Mouse (Mus musculus): ENCODE results near the gene Fam172a.

Gene Fam172a

DNA sequence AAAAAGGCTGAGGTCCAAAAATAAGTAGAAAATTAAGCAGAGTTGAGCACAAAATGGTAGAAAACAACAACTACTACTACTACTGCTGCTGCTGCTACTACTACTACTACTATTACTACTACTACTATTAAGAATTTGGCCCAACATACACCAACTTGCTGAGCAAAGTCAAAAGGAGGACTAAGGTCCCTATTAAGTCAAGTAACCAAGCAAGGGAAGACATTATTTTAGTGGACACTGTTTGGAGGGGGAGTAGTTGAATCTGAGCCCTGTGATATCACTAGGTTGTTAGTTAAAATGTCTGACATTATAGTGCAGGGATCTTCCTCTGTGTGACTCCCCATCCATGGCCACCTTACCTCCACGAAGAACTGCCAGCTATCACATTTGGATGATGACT is 476.2 kb downstream of the Fam172a start:
- DNase-seq (ENCODE audit: low read depth, low spot score): no peak

DNA sequence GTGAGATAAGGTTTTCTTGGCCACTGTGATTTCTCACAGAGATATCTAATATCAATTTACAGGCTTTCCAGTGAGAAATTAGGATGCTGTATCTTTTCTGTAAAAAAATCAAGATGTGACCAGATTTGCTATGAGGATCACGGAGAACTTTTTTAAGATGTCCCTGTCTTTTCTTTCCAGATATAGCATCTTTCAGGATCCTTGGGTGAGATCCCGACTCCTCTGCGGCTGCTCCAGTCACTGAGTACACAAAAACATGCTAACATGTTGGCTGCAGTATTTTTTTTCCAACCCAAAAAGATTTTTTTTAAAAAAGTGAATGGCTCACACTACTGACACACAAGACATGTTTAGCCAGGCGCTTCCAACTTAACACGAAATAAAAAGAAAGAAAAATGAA is 476.9 kb downstream of the Fam172a start:
- no peak for DNase-seq (ENCODE audit: low read depth, low spot score)

- no peak for DNase-seq (ENCODE audit: low read depth, low spot score)
These were observed 477.7 kb downstream of the Fam172a start for GRCm38 (mm10) chr13:78179312-78180097.

GRCm38 (mm10) chr13:78180261-78180660 is 478.4 kb downstream of the Fam172a start:
- no peak for DNase-seq (ENCODE audit: low read depth, low spot score)

GRCm38 (mm10) chr13:78181071-78181929 is 479.5 kb downstream of the Fam172a start:
- DNase-seq (ENCODE audit: low read depth, low spot score): no peak

DNA sequence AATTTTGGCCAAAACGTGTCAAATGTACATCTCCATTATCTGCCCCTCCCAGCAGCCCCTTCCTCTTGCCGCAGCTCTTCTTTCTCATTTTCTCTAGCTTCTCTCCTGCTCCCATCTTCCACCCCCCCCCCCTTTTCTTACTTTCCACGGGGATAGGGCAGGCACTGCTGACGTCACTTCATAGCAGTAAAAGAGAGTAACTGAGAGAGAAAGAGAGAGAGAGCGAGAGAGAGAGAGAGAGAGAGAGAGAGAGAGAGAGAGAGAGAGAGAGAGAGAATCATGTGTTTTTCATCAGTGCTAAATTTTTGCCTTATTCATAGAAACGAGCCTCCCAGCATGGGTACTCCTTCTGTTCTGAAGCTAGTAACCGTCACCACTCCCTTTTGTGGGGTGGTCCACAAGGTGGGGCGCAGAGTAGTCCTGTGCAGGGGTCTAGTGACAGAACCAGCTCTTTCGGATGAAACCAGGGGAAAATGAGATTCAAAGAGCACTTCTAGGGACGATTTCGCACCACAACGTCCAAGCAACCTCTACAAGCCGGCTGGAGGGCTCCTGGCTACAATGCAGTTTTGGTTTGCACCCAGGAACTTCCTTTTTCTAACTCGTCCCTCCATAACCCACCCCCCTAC is 480.2 kb downstream of the Fam172a start:
- no peak for DNase-seq (ENCODE audit: low read depth, low spot score)

GRCm38 (mm10) chr13:78183004-78183403 is 481.2 kb downstream of the Fam172a start:
- no peak for DNase-seq (ENCODE audit: low read depth, low spot score)

- no peak for DNase-seq (ENCODE audit: low read depth, low spot score)
These were observed 482.2 kb downstream of the Fam172a start for GRCm38 (mm10) chr13:78183986-78184385.

- DNase-seq (ENCODE audit: low read depth, low spot score): no peak
These were observed 483.1 kb downstream of the Fam172a start for GRCm38 (mm10) chr13:78184786-78185466.

DNA sequence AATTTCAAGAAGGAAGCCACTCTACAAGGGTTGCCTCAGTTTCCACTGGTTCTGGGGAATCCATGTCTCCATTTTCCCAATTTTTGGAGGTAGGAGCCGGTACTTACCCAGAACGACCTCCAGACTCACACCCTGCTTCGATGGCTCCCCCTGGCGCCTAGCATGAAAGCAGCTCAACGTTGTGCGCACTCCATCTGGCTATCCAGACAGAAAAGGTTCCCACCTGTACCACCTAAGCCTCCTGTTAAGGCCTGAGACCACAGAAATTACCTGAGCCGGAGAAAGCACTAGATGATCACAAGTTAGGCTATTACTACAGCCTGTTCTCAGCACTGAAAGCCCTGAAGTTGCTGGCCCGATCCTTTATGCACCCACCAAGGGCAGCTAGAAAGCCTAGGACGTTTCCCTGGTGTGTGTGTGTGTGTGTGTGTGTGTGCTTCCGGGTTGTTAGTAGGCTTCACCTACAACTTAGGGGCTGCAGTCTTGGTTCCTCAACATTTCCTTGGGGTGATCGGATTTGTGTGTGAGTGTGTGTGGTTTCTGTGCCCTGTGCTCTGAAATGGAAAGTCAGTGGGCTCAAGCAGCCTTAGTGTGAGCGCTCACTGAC is 484.6 kb downstream of the Fam172a start:
- no peak for DNase-seq (ENCODE audit: low read depth, low spot score)

GRCm38 (mm10) chr13:78187833-78188232 is 486.0 kb downstream of the Fam172a start:
- no peak for DNase-seq (ENCODE audit: low read depth, low spot score)

GRCm38 (mm10) chr13:78189586-78189985 is 487.8 kb downstream of the Fam172a start:
- no peak for DNase-seq (ENCODE audit: low read depth, low spot score)

- DNase-seq (ENCODE audit: low read depth, low spot score): no peak
These were observed 491.4 kb downstream of the Fam172a start for GRCm38 (mm10) chr13:78193211-78193610.

DNA sequence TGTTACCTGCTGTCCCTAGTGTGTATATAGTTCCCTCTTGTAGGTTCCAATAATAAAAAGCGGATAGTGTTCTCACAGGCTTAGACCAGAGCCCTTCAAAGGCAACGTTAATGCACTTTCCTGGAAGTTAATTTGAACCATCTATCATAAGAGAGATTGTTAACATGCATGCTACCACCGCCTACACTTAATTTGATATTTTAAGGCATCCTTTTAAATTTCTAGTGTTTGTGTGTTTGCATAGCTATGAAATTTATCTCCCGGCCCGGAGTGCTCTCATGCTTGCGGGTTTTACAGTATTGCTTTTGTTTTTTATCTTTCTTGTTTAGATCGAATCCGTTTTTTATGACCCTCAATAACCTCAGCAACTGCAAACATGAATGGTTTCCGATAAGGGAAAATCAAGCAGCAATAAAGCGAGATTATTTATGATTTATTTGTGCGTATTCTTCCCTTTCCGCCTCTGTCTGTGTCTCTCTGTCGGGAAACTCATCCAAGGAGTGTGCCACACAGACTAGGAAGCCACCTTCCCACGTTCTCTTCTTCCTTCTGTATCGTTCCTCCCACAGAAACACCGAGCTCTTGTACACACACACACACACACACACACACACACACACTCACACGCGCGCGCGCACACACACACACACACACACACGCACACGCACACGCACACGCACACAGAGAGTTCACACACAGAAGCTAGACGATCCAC is 492.5 kb downstream of the Fam172a start:
- no peak for DNase-seq (ENCODE audit: low read depth, low spot score)

DNA sequence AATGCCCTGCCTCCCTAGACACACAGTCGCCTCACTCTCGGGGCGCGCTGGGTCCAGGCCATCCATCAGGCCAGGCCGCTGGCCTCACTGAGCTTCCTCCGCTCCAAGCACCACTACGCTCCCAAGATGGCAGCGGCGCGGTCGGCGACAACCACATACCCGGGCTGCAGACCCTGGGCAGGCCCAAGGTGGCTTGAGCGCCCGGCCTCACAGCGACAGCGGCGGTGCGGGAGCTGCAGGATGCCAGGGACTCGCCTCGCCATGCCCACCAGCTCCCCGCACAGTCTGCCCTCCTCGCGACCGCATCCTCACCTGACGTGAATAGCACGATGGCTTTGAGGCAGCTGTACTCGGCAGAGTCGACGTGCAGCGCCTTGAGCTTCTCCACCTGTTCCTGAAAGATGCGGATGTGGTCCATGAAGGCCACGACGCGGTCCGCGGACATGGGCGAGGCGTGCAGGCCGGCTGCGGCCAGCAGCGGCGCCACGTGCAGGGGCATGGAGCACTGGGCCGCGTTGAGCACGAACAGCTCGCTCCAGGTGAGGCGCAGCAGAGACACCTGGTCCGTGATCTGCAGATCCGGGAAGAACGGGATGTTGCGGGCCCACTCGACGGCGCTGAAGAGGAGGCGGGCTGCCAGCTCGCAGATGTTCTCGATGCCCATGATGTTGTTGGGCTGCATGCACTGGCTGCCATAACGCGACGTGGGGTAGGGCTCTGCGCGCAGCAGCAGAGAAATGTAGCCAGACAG is 493.2 kb downstream of the Fam172a start:
- DNase-seq (ENCODE audit: low read depth, low spot score): no peak

GRCm38 (mm10) chr13:78195601-78196115 is 493.8 kb downstream of the Fam172a start:
- no peak for DNase-seq (ENCODE audit: low read depth, low spot score)

DNA sequence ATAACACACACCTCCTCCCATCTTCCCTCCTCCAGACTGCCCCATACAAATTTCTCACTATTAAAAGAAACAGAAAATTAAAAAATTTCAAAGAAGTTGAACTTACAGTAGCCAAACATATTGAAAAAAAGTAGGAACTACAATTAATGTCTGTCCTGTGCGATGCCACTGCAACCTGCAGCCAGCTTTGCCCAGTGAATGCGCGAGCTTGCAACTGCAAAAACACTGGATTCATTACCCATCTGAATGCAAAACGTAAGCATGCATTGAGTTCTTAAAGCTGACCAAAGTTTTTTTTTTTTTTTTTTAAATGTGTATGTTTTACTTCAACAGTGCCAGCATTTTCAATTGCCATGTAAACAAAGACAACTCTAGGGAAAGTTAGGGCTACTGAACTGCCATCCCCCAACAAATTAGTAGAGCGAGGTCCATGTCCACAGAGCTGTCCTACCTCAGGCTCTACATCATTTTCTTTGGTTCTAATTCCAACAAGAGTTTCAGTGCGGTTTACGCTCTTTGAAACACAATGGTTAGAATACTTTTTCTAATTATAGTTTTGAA is 494.5 kb downstream of the Fam172a start:
- no peak for DNase-seq (ENCODE audit: low read depth, low spot score)

DNA sequence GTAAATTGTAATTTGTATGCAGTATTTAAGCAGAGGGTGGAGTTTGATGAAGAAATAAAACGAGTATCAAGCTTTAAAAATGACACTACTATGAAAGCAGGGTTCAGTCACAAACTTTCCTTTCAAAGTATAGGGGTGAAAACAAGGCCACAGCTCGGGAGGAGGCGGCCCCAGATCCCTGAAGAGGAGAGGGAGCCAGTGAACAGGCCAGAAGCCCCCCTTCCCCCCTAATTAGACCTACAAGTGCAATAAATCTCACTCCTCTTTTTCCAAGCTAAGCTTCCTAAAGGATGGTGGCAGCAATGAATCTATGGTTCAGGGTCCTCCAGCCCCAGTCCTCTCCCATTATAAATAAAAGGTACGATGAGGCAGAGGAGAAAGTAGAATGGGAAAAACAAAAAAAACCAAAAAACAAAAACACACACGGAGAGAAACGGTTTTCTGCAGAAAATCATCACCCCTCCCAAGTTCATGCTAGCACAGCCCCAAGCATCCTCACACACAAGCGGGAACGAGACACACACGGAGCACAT is 495.5 kb downstream of the Fam172a start:
- DNase-seq (ENCODE audit: low read depth, low spot score): no peak

DNA sequence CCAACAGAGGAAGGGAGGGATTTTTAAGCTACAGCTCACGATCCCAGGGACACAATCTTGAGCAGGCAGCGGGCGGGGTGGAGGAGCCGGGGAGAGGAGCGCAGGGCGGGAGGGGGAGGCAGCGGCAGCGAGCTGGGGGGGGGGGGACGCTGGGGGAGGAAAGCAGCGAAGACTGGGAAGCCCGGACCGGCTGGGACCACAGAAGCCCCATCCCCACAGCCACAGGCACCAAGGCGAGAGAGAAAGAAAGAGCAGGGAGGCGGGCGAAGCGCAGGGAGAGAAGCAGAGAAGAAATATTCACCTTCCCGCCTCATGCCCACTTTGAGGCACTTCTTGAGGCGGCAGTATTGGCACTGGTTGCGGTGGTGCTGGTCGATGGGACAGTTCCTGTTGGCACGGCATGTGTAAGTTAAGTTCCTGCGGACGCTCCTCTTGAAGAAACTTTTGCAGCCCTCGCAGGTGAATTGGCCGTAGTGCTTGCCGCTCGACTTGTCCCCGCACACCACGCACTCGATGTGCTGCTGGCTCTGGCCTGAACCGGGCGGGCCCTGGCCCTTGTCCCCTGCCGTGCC is 496.1 kb downstream of the Fam172a start:
- DNase-seq (ENCODE audit: low read depth, low spot score): no peak

Measured in c-Kit-negative CD71-positive TER-119-positive erythroid progenitor cells, embryonic 14.5 days (primary cell).